Mouse (Mus musculus) liver, postnatal 0 days (tissue): ENCODE results near the gene A030003K21Rik.

Experiments used
- CTCF ChIP-seq: sonication (generic); IDR thresholded peaks from 2 replicates; pipeline ENCODE4 v1.5.1; 2016; ENCODE audit warnings: antibody characterized with exemption, low read depth
- EP300 ChIP-seq: IDR thresholded peaks from 2 replicates; pipeline ENCODE4 v1.6.1; 2016; ENCODE audit warnings: antibody characterized with exemption, low read depth, mild to moderate bottlenecking

DNA sequence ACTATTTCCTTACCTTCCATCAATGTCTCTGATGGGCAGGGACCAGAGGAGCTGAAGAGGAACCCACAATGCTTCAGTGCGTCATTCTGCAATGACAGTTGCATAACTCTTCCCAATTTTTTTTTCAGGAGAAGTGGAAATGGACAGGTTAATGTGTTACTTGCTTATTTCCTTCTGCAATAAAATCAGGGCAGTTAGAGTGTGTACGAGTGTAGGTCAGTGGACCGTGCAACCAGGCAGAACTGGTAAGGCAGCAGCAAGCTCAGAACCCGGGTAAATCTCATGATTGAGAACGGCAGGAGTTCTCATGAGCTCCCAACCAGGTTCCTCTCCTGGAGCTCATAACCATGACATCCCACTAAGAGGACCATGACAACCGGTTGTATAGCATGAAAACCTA, 48.9 kb upstream of the A030003K21Rik start:
- TF ChIP-seq CTCF (no peak), EP300 (no peak)
